Mouse (Mus musculus) lung, postnatal 0 days (tissue): ENCODE measurements around the gene Col1a2.

Source experiments
- CTCF ChIP-seq: IDR thresholded peaks from 2 replicates; pipeline ENCODE4 v1.5.1; 2016; ENCODE audit warnings: antibody characterized with exemption, mild to moderate bottlenecking
- EP300 ChIP-seq: IDR thresholded peaks from 2 replicates; pipeline ENCODE4 v1.6.1; 2016; ENCODE audit warnings: antibody characterized with exemption, mild to moderate bottlenecking, control low read depth

DNA sequence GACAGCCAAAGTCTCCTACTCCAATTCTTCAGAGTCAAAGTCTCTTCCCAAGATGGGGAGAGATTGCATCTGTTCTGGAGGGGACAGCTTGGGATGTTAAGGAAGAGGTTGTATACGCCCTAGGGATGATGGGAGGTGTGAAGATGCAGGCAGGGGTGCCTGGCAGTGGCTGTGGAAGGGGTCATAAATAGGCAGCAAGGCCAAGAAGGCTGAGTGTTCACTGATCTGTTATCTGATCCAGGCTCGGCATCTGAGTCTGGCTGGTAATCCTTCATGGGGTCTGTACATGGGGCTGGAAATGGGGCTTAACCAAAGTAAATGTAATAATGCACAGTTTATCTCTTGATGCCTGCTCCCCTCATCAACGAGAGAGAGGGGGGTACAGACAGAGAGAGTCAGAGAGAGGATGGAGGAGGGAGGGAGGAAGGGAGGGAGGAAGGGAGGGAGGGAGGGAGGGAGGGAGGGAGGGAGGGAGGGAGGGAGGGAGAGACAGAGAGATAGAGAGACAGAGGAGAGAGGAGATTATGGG is at the start of gene Col1a2:
- TF ChIP-seq CTCF = no peak
- no peak for TF ChIP-seq EP300
